Mouse (Mus musculus) macrophage (primary cell): ENCODE results near the gene Epm2aip1. TPM values are rescaled to one million over a fixed set of nuclear protein-coding genes. Genes with fewer than 3 reads are reported as not detected.
A peak's percentile ranks its signal among the peaks of the same experiment; 100 is the strongest.

Source experiments
- H3K27ac ChIP-seq: fragments of 350-480 bp; formaldehyde crosslinking; 2 replicates; pipeline ENCODE4 v1.9.0; 2021
- H3K36me3 ChIP-seq: fragments of 350-480 bp; formaldehyde crosslinking; 2 replicates; pipeline ENCODE4 v1.9.0; 2021; ENCODE audit errors: inconsistent target
- H3K4me3 ChIP-seq: fragments of 350-480 bp; formaldehyde crosslinking; 2 replicates; pipeline ENCODE4 v1.9.0; 2021; ENCODE audit errors: inconsistent target
- H3K79me2 ChIP-seq: fragments of 350-480 bp; formaldehyde crosslinking; 2 replicates; pipeline ENCODE4 v1.9.0; 2021; ENCODE audit errors: inconsistent target
- WGBS: methylation state at CpG from one replicate; pipeline ENCODE4 v1.1.7; 2026; ENCODE audit warnings: inconsistent platforms; ENCODE audit not compliant: missing documents; 5-methylcytosine and 5-hydroxymethylcytosine counted together
- polyA plus RNA-seq: library from polyadenylated mRNA; stranded (reverse); fragments of 250-400 nt; gene quantifications from 3 replicates; pipeline ENCODE4 v1.2.4, GENCODE M21; 2018; ENCODE audit warnings: inconsistent platforms
- total RNA-seq, 78 experiments: library from RNA; depleted of rRNA; stranded (reverse); fragments of 250-400 nt; gene quantifications; 1 replicate in 9 of 78; 2 replicates in 24 of 78; 3 replicates in 43 of 78; 4 replicates in 2 of 78; pipeline ENCODE4 v1.2.4; 2018; ENCODE audit warnings: inconsistent platforms in 56 of 78

The Epm2aip1 gene
- 10 to 100 TPM; 19.7 to 67.0 (median 30.2) TPM for total RNA-seq (2018; cell fraction: chromatin; rRNA removed)
- total RNA-seq (2018; cell fraction: cytosol; rRNA removed) = 1 to 10 TPM; 2.1 to 7.8 (median 4.0) TPM
- total RNA-seq (2018; cell fraction: nucleus; rRNA removed) = 10 to 100 TPM; 19.3 to 71.7 (median 29.0) TPM
- 3.7 to 9.6 TPM (median 6.4 TPM) in 3 replicates for polyA plus RNA-seq

GRCm38 (mm10) chr9:111271434-111272160 is at the start of gene Epm2aip1, which contains the start of gene Mlh1:
Gene Epm2aip1 (plus strand): TSS chr9:111271929.
Gene Mlh1 (minus strand): TSS chr9:111271791.
- under 1% methylated on average over 64 of the region's 64 CpGs for WGBS
- Histone ChIP-seq H3K4me3 (peak within 1 kb of the TSS; percentile 76), H3K27ac (peak within 1 kb of the TSS; percentile 73), H3K36me3 (no peaks in the 10 kb centered on the region), H3K79me2 (peaks cover 51% of the 10 kb centered on the region)

- H3K79me2 ChIP-seq = no peaks in the 10 kb centered on the region
- 95% methylated on average over 5 of the region's 5 CpGs for WGBS
- H3K27ac ChIP-seq = no peak overlapping the region
- peaks cover 52% of the 10 kb centered on the region for H3K36me3 ChIP-seq
- H3K4me3 ChIP-seq = no peak overlapping the region
These were observed 48.3 kb upstream of the Epm2aip1 start for GRCm38 (mm10) chr9:111223406-111223805.

- Histone ChIP-seq H3K36me3 (peaks cover 81% of the 10 kb centered on the region), H3K27ac (no peak overlapping the region), H3K4me3 (no peak overlapping the region), H3K79me2 (no peaks in the 10 kb centered on the region)
- WGBS = 95% methylated on average over 5 of the region's 5 CpGs
These were observed 43.3 kb upstream of the Epm2aip1 start for GRCm38 (mm10) chr9:111228446-111228845.

- WGBS = 91% methylated on average over 9 of the region's 9 CpGs
- no peak overlapping the region for H3K27ac ChIP-seq
- H3K79me2 ChIP-seq = no peaks in the 10 kb centered on the region
- H3K4me3 ChIP-seq = no peak overlapping the region
- H3K36me3 ChIP-seq = peaks cover 82% of the 10 kb centered on the region
These were observed 37.0 kb upstream of the Epm2aip1 start for GRCm38 (mm10) chr9:111234701-111235100.

DNA sequence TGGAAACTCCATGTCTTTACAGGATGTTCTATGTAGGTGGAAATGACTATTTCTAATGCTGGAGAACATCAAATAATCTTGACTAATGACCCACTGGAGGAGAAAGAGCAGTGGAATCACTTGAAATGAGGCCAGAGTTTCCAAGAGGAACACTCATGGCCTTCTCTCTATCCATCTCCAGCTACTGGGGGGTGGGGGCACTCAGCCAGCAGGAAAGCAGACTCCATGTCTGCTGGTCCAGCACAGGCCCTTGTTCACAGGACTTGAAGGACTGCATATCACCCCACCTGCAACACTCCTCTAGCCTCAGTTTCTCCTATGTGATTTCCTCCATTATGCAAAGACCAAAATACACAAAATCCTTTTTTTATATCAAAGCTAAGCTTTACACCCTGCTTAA is 34.0 kb upstream of the Epm2aip1 start:
- H3K27ac ChIP-seq = no peak overlapping the region
- peaks cover 69% of the 10 kb centered on the region for H3K36me3 ChIP-seq
- H3K79me2 ChIP-seq = no peaks in the 10 kb centered on the region
- no peak overlapping the region for H3K4me3 ChIP-seq

GRCm38 (mm10) chr9:111239821-111240220 is 31.9 kb upstream of the Epm2aip1 start:
- peaks cover 52% of the 10 kb centered on the region for H3K36me3 ChIP-seq
- 100% methylated on average over 4 of the region's 4 CpGs for WGBS
- H3K79me2 ChIP-seq = no peaks in the 10 kb centered on the region
- no peak overlapping the region for H3K4me3 ChIP-seq
- H3K27ac ChIP-seq = no peak overlapping the region

DNA sequence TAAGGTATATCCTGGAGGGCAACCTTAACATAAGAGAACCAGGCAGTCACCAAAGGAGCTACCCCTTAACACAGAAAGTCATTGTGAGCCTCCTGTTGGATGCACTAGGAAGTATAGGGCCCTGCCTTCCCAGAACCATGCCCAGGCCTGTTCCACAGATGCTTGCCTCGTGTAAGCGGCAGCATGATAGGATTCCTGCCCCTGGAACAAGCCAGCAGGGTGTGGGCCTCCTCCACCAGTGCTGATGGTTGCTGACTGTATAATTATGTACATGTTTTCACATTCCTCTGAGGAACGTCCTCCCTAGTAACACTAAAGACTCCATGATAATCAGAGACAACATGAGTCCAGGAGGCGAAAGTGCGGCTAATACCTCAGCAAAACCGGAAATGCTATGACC is 28.3 kb upstream of the Epm2aip1 start:
- Histone ChIP-seq H3K27ac (no peak overlapping the region), H3K36me3 (peaks cover 42% of the 10 kb centered on the region), H3K79me2 (no peaks in the 10 kb centered on the region), H3K4me3 (no peak overlapping the region)
- 99% methylated on average over 5 of the region's 6 CpGs for WGBS

DNA sequence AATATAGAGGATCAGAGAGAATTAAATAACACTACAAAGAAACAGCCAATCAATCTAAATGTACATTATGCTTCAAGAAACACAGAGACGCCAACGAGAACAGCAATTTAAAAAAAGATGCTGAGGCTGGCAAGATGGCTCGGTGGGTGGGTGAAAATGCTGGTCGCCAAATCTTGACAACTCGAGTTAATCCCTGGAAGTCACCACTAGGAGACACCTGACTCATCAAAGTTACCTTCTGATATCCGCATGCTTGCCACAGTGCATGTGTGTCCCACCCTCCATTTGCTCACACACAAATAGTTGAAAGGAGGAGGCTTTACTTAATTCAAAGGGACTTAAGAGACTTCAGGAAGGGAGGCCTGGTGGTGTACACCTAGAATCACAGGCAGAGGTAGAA is 26.2 kb upstream of the Epm2aip1 start:
- no peak overlapping the region for H3K4me3 ChIP-seq
- H3K79me2 ChIP-seq = no peaks in the 10 kb centered on the region
- peaks cover 27% of the 10 kb centered on the region for H3K36me3 ChIP-seq
- WGBS = 99% methylated on average over 6 of the region's 6 CpGs
- H3K27ac ChIP-seq = no peak overlapping the region

GRCm38 (mm10) chr9:111247682-111248246 is 24.0 kb upstream of the Epm2aip1 start:
- Histone ChIP-seq H3K36me3 (peaks cover 42% of the 10 kb centered on the region; the same call in 1 of the 2 replicates), H3K4me3 (no peak overlapping the region), H3K27ac (no peak overlapping the region), H3K79me2 (no peaks in the 10 kb centered on the region)
- 93% methylated on average over 2 of the region's 3 CpGs for WGBS

DNA sequence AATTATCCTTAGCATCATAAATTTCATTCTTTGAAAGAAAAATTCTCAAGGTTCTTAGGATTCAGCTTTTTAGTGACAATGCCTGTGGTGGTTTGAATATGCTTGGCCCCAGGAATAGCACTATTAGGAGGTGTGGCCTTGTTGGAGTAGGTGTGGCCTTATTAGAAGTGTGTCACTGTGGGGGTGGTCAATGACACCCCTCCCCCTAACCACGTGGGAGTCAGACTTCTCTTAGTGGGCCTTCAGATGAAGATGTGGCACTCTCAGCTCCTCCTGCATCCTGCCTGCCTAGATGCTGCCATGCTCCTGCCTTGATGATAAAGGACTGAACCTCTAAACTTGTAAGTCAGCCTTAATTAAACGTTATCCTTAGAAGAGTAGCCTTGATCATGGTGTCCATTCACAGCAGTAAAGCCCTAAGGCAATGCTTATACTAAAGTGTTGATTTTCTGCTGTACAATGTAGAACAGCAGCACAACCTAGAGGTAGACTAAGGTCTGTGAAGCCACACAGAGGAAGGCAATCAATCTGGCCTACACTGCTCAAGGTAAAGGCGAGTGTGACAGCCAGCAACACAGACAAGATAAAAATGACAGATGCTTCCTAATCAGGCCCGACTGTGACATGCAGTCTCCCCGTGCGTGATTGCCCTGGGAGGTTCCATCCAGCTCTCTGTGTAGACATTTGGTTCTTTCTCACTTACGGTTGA is 19.4 kb upstream of the Epm2aip1 start:
- Histone ChIP-seq H3K36me3 (peaks cover 61% of the 10 kb centered on the region), H3K79me2 (no peaks in the 10 kb centered on the region)
- WGBS = 86% methylated on average over 7 of the region's 7 CpGs

GRCm38 (mm10) chr9:111260360-111260985 is 11.3 kb upstream of the Epm2aip1 start:
- no peak overlapping the region for H3K4me3 ChIP-seq
- no peaks in the 10 kb centered on the region for H3K79me2 ChIP-seq
- peaks cover 37% of the 10 kb centered on the region for H3K36me3 ChIP-seq
- no peak overlapping the region for H3K27ac ChIP-seq
- WGBS = 100% methylated on average over 1 of the region's 1 CpGs

More for the DNA sequence above, 19.4 kb upstream of the Epm2aip1 start:
- Histone ChIP-seq H3K4me3 (no peak overlapping the region), H3K27ac (no peak overlapping the region)

- peaks cover 38% of the 10 kb centered on the region for H3K36me3 ChIP-seq
- no peaks in the 10 kb centered on the region for H3K79me2 ChIP-seq
- no peak overlapping the region for H3K27ac ChIP-seq
- no peak overlapping the region for H3K4me3 ChIP-seq
- WGBS = 95% methylated on average over 4 of the region's 4 CpGs
These were observed 10.4 kb upstream of the Epm2aip1 start for GRCm38 (mm10) chr9:111261356-111261755.

- Histone ChIP-seq H3K4me3 (no peak overlapping the region), H3K27ac (no peak overlapping the region), H3K36me3 (peaks cover 20% of the 10 kb centered on the region; the same call in 1 of the 2 replicates), H3K79me2 (peaks cover 15% of the 10 kb centered on the region)
- 100% methylated on average over 2 of the region's 2 CpGs for WGBS
These were observed 3.7 kb upstream of the Epm2aip1 start for GRCm38 (mm10) chr9:111267998-111268397.

GRCm38 (mm10) chr9:111270606-111271005 is 1.1 kb upstream of the Epm2aip1 start:
- WGBS = 12% methylated on average over 5 of the region's 5 CpGs
- Histone ChIP-seq H3K4me3 (peak overlapping the region; percentile 67), H3K36me3 (0 out of 2 replicates have a peak, but pooled peaks cover 5% of the 10 kb centered on the region), H3K27ac (peak overlapping the region; percentile 44), H3K79me2 (peaks cover 41% of the 10 kb centered on the region)
